Mouse (Mus musculus): ENCODE results near the gene Cyp4f14.
A peak's percentile ranks its signal among the peaks of the same experiment; 100 is the strongest.

The Cyp4f14 gene

DNA sequence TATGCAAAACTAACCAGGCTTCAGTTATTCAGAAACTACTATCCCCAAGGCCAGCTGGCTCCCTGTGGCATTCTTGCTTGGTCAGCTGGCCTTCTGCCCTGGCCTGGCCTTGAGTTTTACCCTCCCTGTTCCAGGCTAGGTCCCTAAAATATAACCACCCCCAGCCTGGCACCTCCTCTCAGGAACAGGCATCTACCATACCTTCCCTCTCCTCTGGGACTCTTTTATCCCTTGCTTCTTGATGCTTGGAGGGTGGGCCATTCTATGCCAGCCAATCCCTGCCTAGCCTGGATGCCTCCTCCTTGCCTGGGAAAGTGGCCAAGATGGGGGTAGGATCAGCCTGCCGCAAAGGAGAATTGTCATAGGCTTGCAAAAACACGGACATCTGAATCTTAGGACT, at the start of gene Cyp4f14:
Gene Cyp4f14, minus strand, starts transcription at position 212 of the 400 bp plus-strand sequence.
- DNase-seq (ENCODE audit: low spot score in 2 of 2): peak; percentile 13 to 15

- DNase-seq (ENCODE audit: low spot score in 2 of 2): peak; percentile 90 to 96
These were observed 48.6 kb upstream of the Cyp4f14 start, which contains the start of gene Zfp472 for GRCm38 (mm10) chr17:32965623-32966290. Gene Zfp472 (plus strand): TSS chr17:32965814.

- DNase-seq (ENCODE audit: low spot score in 2 of 2): no peak
These were observed 48.1 kb upstream of the Cyp4f14 start for GRCm38 (mm10) chr17:32965253-32965622.

DNA sequence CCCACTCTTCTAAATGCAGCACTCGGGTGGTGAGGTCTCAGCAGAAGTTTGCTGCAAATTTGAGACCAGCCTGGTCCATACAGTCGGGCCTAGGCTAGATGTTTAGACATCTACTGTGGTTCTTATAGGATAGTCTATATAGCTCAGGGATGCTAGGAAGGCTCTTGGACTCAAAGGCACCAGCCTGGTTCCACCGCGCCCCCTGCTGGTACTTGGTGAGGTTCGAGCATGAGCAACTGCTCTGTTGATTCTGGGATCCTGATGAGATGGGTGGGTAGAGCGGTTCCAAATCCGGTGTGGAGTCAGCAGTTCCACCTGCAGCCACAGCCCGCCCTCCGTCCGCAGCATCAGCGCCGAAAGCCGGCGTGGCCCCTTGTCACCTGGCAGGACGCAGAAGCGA, 34.3 kb upstream of the Cyp4f14 start:
- DNase-seq (ENCODE audit: low spot score in 2 of 2): peak; percentile 85 to 88

GRCm38 (mm10) chr17:32951006-32951405, 33.9 kb upstream of the Cyp4f14 start:
- no peak for DNase-seq (ENCODE audit: low spot score in 2 of 2)

GRCm38 (mm10) chr17:32950136-32950535, 33.0 kb upstream of the Cyp4f14 start:
- no peak for DNase-seq (ENCODE audit: low spot score in 2 of 2)

DNA sequence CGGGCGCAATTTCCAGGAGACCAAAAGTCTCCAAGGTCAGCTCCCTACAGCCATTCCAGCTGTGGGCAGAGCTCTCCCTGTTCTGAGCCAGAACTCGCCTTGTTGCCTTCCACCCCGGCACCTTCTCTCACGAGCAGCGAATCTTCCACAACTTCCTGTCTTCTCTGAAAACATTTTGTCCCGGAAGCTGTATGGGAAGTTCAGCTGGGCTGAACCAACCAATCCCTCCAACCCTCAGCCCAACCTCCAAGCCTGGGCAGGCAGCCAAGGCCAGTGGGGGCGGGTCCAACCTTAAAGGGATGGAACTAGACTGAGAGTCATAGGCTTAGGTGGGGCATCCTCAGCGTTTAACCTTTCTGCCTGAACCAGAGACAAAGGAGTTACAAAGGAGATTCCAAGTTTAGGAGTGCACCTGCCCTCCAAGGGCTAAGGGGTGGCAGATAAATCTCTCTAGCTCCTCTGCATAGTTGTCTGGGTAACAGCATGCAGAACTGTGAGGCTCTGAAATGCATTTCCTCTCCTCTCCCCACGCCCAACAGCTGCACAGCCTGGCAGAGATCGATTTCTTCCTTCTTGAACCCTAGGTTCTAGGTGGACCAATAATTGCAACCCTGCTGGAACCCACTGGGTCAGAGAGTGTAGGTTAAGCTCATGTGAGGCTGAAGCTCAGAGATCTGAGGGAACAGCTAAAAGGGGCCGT, 30.2 kb upstream of the Cyp4f14 start, which contains the start of gene Cyp4f13:
Gene Cyp4f13, minus strand, starts transcription at position 188 of the 700 bp plus-strand sequence.
- DNase-seq (ENCODE audit: low spot score in 2 of 2): peak; percentile 91

DNA sequence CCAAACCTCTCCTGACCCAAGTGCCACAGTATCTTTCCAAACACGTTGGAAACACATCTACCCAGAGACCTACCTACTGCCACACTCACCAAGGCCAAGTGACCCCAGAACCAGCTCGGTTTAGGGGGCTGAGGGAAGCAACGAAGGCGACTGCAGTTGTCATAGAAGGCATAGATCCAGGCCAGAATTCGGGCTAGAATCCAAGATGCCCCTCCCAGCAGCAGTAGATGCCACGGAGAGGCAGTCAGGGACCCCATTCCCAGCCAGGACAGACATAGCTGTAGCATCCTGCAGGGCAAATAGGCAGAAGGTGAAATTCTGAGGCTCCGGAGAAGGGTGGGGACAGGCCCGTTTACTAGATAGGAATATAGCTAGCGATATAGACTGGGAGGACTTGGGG, 29.6 kb upstream of the Cyp4f14 start:
- no peak for DNase-seq (ENCODE audit: low spot score in 2 of 2)

GRCm38 (mm10) chr17:32944402-32945035, 27.4 kb upstream of the Cyp4f14 start:
- DNase-seq (ENCODE audit: low spot score in 2 of 2): no peak

- no peak for DNase-seq (ENCODE audit: low spot score in 2 of 2)
These were observed 26.5 kb upstream of the Cyp4f14 start for GRCm38 (mm10) chr17:32943661-32944060.

DNA sequence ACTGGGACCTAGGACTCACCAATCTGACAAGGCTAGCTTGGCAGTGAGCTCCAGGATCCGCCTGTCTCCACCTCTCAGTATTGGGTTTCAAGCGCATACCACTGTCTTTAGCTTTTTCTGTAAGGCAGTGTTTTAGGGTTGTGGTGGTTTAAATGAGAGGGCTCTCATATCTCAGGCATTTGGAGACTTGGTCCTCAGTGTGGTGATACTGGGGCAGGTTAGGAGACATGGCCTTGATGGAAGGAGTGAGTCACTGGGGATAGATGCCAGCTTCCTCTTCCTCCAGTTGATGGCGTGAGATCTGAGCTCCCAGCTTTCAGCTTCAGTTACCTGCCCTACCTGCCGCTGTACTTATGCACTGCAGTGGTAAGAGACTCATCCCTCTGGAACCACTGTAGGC, 22.7 kb upstream of the Cyp4f14 start:
- DNase-seq (ENCODE audit: low spot score in 2 of 2): no peak

DNA sequence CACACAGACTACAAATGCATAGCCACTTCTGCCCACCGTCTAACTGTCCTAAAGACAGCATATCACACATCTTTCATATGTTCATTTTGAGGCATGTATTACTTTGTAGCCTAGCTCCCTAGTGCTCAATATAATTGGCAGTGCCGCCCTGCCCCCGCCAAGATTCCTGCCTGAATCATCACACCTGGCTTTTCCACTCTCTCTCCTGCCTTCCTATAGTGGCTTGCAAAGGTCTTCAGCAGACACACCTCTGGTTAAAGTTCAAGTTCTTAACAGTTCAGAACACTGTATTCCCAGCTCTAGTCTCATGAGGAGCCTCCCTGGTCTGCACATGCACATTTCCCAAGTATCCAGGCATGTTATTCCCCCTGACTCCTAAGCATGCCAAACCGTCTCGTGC, 10.7 kb upstream of the Cyp4f14 start:
- DNase-seq (ENCODE audit: low spot score in 2 of 2): no peak

DNA sequence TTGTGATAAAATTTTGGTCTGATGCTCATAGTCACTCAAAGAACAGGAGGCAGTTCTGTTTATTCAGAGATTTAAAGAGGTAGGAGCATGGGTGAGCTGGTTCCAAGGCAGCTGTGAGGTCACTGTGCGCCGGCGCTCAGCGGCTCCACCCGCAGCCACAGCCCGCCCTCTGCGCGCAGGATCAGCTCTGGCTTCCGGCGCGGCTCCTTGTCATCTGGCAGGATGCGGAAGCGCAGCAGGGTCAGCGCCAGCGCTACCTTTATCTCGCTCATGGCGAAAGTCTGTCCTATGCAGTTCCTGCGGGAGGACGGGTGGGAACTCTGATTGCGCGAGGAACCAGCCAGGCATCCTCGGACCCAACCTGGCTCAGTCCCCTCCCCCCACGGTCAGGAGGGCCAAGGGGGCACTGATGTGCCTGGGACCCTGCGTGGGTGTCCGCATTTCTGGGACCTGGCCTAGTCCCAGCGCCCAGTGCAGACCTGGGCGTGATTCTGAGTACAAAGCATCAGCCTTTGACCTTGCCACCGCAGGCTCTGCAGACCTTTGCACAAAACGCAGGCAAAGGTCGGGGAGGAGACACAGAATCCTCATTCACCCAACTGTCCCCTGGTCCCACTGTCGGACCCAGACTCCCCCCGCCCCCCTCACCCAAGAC, 7.6 kb upstream of the Cyp4f14 start:
- peak; percentile 53 to 71 for DNase-seq (ENCODE audit: low spot score in 2 of 2)

- DNase-seq (ENCODE audit: low spot score in 2 of 2): no peak
These were observed 6.5 kb upstream of the Cyp4f14 start for GRCm38 (mm10) chr17:32923681-32924080.

DNA sequence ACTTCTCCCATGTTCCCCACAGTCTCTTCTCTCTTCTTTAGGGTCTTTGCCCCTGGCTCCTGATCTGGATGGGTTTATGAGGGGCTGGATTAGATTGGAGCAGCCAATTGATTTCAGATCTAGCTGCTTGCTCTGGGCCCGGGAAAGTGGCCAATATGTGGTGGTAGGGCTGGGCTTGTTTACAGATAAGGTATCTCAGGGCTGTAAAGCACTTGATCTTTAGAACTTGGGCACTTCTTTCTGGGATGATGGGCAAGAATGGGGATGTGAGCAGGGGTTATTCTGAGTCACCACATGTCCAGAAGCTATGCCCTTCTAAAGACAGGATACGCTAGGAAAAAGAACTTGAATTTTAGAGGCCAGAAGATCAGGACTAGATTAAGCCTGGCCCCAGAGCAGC, 2.0 kb upstream of the Cyp4f14 start:
- DNase-seq (ENCODE audit: low spot score in 2 of 2): no peak

DNA sequence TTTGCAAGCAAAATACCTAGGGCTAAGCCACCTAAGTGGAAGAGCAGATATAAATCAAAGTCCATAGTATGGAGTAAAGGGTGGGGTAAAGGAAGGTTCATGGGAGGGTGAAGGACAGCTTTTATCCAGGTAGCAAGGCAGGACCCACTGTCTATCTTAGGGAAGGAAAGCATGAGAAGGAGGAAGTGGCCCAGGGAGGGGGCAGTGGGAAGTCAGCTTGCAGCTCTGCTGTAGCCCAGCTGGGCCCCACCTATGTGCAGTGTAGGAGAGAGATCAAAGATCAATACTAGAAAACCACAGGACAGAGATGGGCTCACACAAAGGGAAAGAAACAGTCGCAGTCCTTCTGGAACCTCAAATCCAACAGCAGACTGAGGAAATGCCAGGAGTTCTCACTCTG, 1.1 kb downstream of the Cyp4f14 start:
- DNase-seq (ENCODE audit: low spot score in 2 of 2): no peak

GRCm38 (mm10) chr17:32906172-32906571, 11.0 kb downstream of the Cyp4f14 start:
- DNase-seq (ENCODE audit: low spot score in 2 of 2): no peak

GRCm38 (mm10) chr17:32905239-32905638, 11.9 kb downstream of the Cyp4f14 start:
- peak; percentile 27 to 32 for DNase-seq (ENCODE audit: low spot score in 2 of 2)

DNA sequence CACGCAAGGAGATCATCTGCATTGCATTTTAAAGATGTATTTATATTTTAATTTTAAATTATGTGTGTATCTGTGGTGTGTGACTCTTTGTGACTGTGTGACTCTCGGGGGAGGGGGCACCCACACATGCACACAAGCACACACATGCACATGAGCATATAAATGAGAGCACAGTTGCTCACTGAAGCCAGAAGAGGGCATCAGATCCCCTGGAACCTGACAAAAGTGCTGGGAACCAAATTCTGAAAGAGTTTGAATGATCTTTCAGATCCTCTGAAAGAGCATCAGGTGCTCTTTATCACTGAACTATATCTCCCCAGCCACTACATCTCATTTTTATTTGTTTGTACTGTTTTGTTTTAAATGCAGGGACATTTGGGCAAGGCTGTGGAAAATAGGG, 12.7 kb downstream of the Cyp4f14 start:
- DNase-seq (ENCODE audit: low spot score in 2 of 2): no peak

GRCm38 (mm10) chr17:32901751-32902525, 15.2 kb downstream of the Cyp4f14 start:
- no peak for DNase-seq (ENCODE audit: low spot score in 2 of 2)

DNA sequence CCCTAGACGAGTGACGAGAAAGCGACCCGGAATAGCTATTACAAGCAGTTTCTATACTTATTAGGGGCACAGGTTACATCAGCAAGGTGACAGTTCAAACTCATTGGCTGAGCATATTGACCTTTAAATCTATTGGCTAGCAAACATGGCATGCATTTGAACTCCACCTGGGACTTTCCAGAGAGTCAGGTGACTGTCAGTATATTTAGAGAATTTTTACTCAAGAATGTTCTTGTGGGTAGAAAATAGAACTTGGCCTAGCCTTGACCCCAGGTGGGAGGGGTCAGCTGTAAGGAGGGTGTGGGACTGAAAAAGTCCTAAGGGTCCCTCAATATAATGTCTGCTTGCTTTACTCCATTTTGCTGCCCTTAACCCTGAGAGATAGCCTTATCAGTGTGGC, 21.7 kb downstream of the Cyp4f14 start:
- no peak for DNase-seq (ENCODE audit: low spot score in 2 of 2)

- no peak for DNase-seq (ENCODE audit: low spot score in 2 of 2)
These were observed 23.2 kb downstream of the Cyp4f14 start for GRCm38 (mm10) chr17:32893901-32894300.

All from frontal cortex, postnatal 36 days (tissue).